Mouse (Mus musculus) heart, postnatal 25 days (tissue): ENCODE results near the gene Zbtb40. TPM values are rescaled to one million over a fixed set of nuclear protein-coding genes. Genes with fewer than 3 reads are reported as not detected.

Experiments used
- DNase-seq: peaks from one replicate; pipeline ENCODE4 v3.0.0; 2022; ENCODE audit warnings: low spot score
- intact Hi-C: fragments of 180-260 bp; cut with DNase I; formaldehyde crosslinking; loops from one replicate; pipeline ENCODE4 v1.15.1; 2025
- total RNA-seq, 2 experiments: library from RNA; stranded (reverse); gene quantifications; 2 replicates each; pipeline ENCODE4 v1.2.3; 2021

The Zbtb40 gene
- total RNA-seq, result 1 to 10 TPM; 7.5 to 7.9 TPM

- intact Hi-C loops, result no loop called here
- DNase-seq, result peak; percentile 78
These were observed at the start of gene Zbtb40 for GRCm38 (mm10) chr4:137048550-137049032. Gene Zbtb40 (minus strand): TSS chr4:137048801.

- intact Hi-C loops, result no loop called here
- no peak for DNase-seq
These were observed 49.4 kb upstream of the Zbtb40 start for GRCm38 (mm10) chr4:137097984-137098327.

- intact Hi-C loops, result no loop called here
- DNase-seq, result no peak
These were observed 48.8 kb upstream of the Zbtb40 start for GRCm38 (mm10) chr4:137097246-137097983.

- DNase-seq, result no peak
- intact Hi-C loops, result no loop called here
These were observed 47.8 kb upstream of the Zbtb40 start for GRCm38 (mm10) chr4:137096353-137096752.

GRCm38 (mm10) chr4:137085083-137085810, 36.6 kb upstream of the Zbtb40 start:
- no peak for DNase-seq
- intact Hi-C loops, result no loop called here

GRCm38 (mm10) chr4:137082866-137083265, 34.3 kb upstream of the Zbtb40 start:
- intact Hi-C loops, result no loop called here
- DNase-seq, result no peak

- no peak for DNase-seq
- intact Hi-C loops, result no loop called here
These were observed 32.8 kb upstream of the Zbtb40 start for GRCm38 (mm10) chr4:137081401-137081800.

GRCm38 (mm10) chr4:137077216-137077615, 28.6 kb upstream of the Zbtb40 start:
- intact Hi-C loops, result loop anchor here (2.0 to 10.0 kb wide), 3 partner anchors 210 to 318 kb away; no protein-coding TSS in a partner anchor
- no peak for DNase-seq

GRCm38 (mm10) chr4:137071204-137071603, 22.6 kb upstream of the Zbtb40 start:
- DNase-seq, result no peak
- intact Hi-C loops, result loop anchor here (5.0 to 10.0 kb wide), 4 partner anchors 44 to 324 kb away; partner anchors contain the start of gene C1qc

- intact Hi-C loops, result no loop called here
- no peak for DNase-seq
These were observed 19.9 kb upstream of the Zbtb40 start for GRCm38 (mm10) chr4:137068491-137068890.

GRCm38 (mm10) chr4:137065846-137066245, 17.2 kb upstream of the Zbtb40 start:
- DNase-seq, result no peak
- intact Hi-C loops, result no loop called here

- intact Hi-C loops, result no loop called here
- no peak for DNase-seq
These were observed 6.3 kb upstream of the Zbtb40 start for GRCm38 (mm10) chr4:137054932-137055331.

- no peak for DNase-seq
- intact Hi-C loops, result no loop called here
These were observed 5.2 kb upstream of the Zbtb40 start for GRCm38 (mm10) chr4:137053810-137054209.

GRCm38 (mm10) chr4:137047840-137048549, 606 bp downstream of the Zbtb40 start:
- intact Hi-C loops, result no loop called here

GRCm38 (mm10) chr4:137046110-137046509, 2.5 kb downstream of the Zbtb40 start:
- DNase-seq, result no peak
- intact Hi-C loops, result no loop called here

More at GRCm38 (mm10) chr4:137047840-137048549, 606 bp downstream of the Zbtb40 start:
- no peak for DNase-seq

- intact Hi-C loops, result no loop called here
- DNase-seq, result no peak
These were observed 4.1 kb downstream of the Zbtb40 start for GRCm38 (mm10) chr4:137044516-137044915.

- intact Hi-C loops, result no loop called here
- DNase-seq, result no peak
These were observed 4.8 kb downstream of the Zbtb40 start for GRCm38 (mm10) chr4:137043799-137044198.

GRCm38 (mm10) chr4:137042039-137042438, 6.6 kb downstream of the Zbtb40 start:
- no peak for DNase-seq
- intact Hi-C loops, result no loop called here

GRCm38 (mm10) chr4:137041161-137041621, 7.4 kb downstream of the Zbtb40 start:
- DNase-seq, result no peak

GRCm38 (mm10) chr4:137039441-137039840, 9.2 kb downstream of the Zbtb40 start:
- intact Hi-C loops, result no loop called here
- DNase-seq, result no peak

More at GRCm38 (mm10) chr4:137041161-137041621, 7.4 kb downstream of the Zbtb40 start:
- intact Hi-C loops, result no loop called here
